Mouse (Mus musculus) lung, postnatal 10 days (tissue): ENCODE data around the gene Ccdc113.

Experiments used
- DNase-seq: peaks from one replicate; pipeline ENCODE4 v3.0.0; 2021

Gene Ccdc113

GRCm38 (mm10) chr8:95533584-95534387 lies at the start of gene Ccdc113:
Gene Ccdc113 (plus strand): TSS chr8:95534085.
- DNase-seq: peak; percentile 80

DNA sequence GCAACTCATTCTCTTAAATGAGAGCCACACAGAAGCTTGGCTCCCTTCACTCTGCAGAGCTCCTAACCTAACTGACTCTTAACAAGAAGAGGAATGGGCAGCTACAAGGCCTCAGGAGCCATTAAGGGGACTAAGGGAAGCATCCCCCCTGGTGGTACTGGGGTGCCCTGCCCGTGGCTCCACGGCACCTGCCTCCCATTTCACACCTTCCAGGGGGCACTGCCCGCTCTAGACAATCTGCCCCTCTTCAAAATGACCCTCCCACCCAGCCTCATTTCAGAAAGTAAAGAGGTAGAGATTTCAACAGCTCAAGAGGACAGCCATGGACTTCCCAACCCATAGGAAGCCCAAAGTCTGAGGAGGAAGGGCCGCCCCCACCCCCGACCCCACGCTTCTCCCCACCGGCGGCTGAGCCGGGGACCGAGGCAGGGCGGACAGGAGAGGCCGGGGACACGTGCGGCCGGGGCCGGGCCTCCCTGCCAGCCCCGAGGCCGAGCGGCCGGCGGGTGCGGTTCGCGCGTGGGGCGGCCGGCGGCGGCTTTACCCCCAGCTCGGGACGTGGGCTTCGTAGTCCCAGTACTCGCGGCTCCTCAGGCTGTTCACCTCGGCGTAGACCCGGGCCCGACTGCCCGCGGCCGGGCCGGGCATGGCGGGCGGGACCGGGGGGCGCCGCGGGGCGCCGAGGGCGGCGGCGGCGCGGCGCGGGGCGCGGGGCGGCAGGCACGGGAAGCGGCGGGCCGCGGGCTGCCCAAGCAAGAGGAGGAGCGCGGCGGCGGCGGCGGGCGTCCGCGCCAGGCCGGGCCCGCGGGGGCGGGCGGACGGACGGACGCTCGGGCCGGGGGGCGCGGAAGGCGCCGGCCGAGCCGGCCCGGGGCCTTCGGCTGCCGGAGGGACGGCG lies 45.8 kb upstream of the Ccdc113 start:
- DNase-seq: peak; percentile 4

DNA sequence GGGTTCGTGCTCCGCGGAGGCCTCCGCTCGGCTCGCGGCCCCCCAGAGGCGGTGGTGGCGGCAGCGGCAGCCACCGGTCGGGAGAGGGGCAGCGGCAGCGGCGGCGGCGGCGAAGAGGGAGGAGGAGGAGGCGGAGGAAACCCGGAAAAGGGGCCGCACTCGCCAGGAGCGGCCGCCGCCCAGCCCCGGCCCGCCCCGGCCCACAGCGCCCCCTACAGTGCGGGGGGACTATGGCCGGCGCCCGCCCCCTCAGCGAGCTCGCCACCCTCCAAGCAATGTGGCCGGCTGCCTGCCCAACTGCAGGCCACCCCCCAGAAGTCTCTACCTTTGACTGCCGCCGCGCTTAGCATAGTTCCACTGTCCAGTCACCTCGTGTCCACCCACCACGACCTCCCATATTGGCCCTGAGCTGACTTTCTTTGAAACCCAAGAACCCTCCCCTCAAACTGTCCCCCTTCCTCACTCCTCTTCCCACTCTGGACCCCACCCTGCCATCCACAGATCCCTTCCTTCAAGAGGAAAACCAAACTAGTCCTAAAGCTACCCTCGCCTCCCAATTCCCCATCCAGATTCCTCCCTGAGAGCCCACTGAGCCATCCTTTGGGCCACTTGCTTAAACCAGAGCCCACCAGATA lies 45.1 kb upstream of the Ccdc113 start:
- peak; percentile 91 for DNase-seq

DNA sequence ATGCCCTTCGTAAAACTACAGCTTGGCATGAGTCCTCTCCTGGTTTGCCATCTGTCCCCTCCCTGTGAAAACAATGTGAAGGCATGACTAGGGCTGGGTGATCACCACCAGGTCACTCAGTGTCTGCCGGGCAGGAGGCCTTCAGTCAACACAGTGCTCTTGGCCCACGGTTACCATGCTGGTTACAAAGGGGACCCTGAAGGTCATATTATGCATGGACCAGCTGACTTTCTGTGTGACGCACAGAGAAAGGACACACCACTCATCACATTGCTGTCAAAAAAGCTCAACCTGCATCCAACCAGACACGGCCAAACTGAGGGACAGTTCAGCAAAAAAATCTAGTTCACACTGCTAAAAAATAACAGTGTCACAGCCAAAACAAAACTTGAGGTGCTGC lies 43.9 kb upstream of the Ccdc113 start, which contains the start of gene Csnk2a2:
Gene Csnk2a2 (minus strand): TSS at position 34 of the 400 bp plus-strand sequence.
- DNase-seq: no peak

- no peak for DNase-seq
These were observed 41.8 kb upstream of the Ccdc113 start for GRCm38 (mm10) chr8:95492057-95492456.

- no peak for DNase-seq
These were observed 38.4 kb upstream of the Ccdc113 start for GRCm38 (mm10) chr8:95495444-95495843.

DNA sequence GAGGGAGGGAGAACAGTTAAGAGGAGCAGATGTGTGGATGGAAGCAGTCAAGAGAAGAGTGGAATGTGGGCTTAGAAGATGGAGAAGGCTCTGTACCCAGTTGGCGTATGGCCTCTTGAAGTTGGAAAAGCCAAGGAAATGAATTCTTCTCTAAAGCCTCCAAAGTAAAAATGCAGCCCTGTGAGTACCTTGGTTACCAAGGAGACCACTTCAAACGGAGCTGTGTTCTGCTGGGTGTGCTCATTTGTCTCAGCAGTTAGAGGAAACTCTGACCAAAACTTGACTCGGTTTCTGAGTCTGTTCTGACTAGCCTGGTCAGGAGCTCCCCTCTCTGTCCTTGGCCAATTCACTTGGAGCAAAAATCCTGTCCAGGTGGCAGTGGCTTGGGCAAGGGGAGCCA lies 37.5 kb upstream of the Ccdc113 start:
- DNase-seq: no peak

DNA sequence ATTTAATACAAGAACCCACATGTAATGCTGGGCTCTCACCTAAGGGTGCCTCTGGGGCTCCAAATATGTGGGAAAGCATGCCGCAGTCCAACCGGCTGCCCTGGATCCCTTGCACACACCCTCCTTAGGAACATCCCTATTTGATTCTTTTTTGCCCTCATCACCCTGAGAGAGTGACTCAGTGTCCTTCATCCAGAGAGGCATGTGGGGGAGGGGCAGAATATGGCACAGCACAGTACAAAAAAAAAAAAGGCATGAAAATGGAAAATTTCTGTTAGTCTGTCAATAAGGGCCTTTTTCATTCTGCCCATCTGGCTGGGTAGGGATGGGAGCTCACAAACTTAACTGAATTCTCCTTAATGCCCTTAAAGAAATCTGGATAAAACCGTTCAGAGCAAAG lies 36.1 kb upstream of the Ccdc113 start:
- DNase-seq: no peak

GRCm38 (mm10) chr8:95499266-95500064 lies 34.4 kb upstream of the Ccdc113 start:
- no peak for DNase-seq

DNA sequence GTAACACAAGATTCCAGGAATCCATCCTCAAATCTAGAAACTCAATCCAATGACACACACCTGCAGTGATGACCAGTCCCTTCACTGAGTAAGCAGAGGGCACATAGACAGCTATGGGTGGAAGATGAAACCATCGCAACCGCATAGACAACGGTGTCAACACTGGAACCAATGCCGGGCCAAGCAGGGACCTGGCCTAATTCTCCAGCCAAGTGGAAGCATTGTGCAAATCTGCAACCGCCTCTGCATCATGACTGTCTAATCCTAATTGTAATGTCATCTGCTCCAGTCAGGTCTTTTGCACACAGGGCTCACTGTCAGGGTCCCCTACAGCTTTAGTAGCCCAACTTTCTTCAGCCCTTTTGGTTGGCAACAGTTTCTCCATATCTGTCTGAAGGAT lies 33.4 kb upstream of the Ccdc113 start:
- DNase-seq: no peak

DNA sequence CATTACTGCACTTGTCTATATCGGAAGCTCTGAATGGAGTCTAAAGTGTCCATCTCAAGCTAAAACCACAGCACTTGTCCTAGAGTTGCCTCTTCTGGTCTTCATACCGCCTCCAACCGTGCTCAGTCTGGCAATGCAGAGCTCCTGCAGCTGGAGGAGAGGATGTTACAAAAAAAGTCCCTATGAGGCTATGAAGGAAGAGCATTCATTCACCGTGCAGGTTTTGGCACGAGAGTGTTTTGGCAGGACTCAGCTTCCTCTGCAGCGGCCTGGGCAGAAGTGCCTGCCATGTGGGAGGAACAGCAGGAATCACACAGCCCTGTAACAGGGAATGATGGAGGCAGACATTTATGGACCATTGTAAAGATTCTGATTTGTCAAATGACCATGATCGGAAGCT lies 31.5 kb upstream of the Ccdc113 start:
- no peak for DNase-seq

GRCm38 (mm10) chr8:95504835-95505234 lies 29.1 kb upstream of the Ccdc113 start:
- DNase-seq: no peak

DNA sequence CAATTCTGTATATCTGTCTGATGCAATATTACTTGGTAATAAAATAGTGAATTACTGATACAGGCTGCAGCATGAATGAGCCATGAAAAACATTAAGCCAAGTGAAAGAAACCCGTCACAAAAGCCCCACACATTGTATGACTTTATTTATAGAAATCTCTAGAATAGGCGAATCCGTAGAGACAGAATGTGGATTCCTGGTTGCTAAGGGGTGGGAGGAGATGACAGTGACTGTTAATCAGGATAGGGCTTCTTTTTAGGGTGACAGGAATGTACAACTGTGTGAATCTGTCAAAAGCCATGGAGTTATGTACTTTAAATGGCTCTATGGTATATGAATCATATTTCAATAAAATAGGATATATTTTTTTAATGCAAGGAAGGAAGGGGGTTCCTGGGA lies 28.3 kb upstream of the Ccdc113 start:
- DNase-seq: no peak

DNA sequence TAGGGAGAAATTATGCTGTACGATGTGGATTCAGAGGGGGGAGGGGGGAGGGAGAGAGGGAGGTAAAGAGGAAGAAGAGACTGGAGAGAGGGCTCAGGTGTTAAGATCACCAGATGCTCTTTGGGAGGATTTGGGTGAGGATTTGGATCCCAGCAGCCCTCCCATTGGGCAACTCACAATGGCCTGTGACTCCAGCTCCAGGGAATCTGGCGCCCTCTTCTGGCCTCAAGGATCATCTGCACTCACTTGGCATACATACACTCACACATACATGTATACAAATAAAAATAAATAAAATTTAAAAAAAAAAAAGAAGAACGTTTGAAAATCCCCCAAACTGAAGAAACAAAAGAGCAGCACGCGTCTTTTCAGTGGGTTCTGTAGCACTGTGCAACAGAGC lies 27.6 kb upstream of the Ccdc113 start:
- DNase-seq: no peak

GRCm38 (mm10) chr8:95512257-95512656 lies 21.6 kb upstream of the Ccdc113 start:
- DNase-seq: no peak

- DNase-seq: no peak
These were observed 20.7 kb upstream of the Ccdc113 start for GRCm38 (mm10) chr8:95513219-95513618.

DNA sequence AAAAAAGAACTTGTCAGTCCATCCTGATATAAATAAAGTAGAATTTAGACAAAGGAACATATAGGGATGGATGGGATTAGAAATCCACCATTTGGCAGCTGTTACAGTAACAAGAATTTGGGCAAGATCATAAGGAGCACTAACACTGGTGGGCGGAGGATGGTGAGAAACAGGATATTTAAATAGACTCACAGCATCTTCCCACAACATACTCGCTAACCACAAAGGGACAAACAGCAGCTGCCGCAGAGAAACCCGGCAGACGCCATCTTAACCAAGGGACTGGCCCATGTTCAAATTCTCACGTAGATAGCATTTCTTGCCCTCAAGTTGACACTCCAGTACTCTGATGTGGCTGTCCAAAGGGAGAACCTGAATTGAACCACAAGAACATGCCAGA lies 17.0 kb upstream of the Ccdc113 start:
- DNase-seq: no peak

GRCm38 (mm10) chr8:95523991-95524390 lies 9.9 kb upstream of the Ccdc113 start:
- DNase-seq: no peak

DNA sequence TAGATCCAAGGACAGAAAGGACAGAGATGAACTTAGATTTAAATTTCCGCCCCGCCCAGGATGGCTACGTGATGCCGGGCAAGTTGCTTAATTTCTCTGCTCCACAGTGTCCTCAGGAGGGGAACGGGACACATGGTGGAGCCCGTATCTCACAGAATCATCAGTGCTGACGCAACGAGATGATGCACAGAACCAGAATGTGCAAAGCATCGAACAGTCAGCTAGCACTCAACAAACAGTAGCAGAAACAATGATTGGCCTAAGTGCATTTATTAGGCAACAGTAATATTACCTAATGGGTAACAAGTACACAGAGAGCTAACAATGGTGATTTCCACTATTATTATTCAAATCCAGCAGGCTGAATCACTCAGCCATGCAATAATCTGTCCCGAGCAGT lies 5.7 kb upstream of the Ccdc113 start:
- DNase-seq: no peak

DNA sequence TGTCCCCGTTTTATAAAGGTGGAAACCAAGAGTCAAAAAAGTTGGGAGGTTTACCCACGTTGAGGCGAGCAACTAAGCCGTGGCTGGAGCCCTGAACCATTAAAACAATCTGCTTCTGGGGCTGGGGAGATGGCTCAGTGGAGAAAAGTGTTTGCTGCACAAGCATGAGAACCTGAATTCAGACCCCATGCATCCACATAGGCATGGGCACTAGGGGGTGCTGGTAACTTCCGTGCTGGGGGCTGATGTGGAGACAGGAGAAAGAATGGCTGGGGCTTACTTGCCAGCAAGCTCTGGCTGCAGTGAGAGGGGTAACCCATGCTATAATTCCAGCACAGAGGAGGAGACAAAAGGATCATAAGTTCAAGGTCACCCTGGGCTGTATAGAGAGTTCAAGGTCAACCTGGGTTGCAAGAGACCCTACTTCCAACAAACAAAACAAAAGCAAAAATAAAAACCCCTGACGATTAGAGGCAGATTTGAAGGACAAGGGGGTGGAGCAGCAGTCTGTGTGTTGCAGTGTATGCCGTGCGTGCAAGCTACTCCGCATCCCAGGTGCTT lies 5.1 kb upstream of the Ccdc113 start:
- DNase-seq: peak; percentile 7

DNA sequence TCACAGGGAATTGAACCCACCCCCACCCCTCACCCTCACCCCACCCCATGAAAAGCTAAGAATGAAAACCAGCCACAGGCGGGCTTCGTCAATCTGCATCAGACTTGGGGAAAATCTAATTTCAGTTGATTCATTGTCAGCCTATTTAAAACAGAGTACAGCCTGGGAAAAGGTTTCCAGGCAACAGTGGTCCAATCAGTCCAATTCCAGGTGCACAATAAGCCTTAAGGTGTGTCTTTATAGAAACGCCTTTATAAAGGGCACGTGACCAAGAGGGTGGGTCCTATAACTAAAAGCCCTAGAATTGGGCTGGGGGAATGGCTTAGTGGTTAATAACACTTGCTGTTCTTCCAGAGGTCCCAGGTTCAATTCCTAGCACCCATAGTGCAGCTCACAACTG lies 1.7 kb upstream of the Ccdc113 start:
- no peak for DNase-seq

DNA sequence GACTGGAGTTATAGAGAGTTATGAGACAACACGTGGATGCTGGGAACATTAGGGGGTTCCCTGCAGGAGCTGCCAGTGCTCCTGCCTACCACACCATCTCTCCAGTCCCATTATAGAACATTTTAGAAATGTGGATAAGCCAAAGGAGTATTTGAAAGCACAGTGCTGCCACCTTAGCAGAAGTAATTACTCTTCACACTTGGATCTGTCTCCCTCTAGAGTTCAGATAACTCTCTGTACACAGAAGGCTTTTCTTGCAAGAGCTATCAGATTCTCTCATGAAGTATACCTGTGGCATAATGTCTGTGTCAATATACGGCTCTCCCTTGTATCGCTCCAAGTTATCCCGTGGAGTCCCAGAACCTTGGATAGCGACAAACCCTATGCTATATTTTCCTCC lies 5.6 kb downstream of the Ccdc113 start:
- no peak for DNase-seq
